Mouse (Mus musculus): ENCODE measurements around the gene Ephb2. TPM values are rescaled to one million over a fixed set of nuclear protein-coding genes. Genes with fewer than 3 reads are reported as not detected.

The Ephb2 gene
- total RNA-seq, 1 experiment from 2014 or later, result 3.9 TPM

Other genes with a start within 250 kb of the Ephb2 start
- 122 and 124 TPM in 2 replicates for gene Kdm1a, start 233.3 kb downstream of the Ephb2 start, total RNA-seq (2017)
- not detected in 2 replicates for gene Tex46, start 225.6 kb downstream of the Ephb2 start, total RNA-seq (2017)
- 0.35 and 0.69 TPM in 2 replicates for gene Lactbl1, start 213.4 kb downstream of the Ephb2 start, total RNA-seq (2017)
- gene C1qb, start 50.2 kb upstream of the Ephb2 start, total RNA-seq (2017), result 0.25 and 0.31 TPM in 2 replicates
- 1.3 and 1.4 TPM in 2 replicates for gene C1qc, start 57.1 kb upstream of the Ephb2 start, total RNA-seq (2017)
- 1.1 TPM in 1 of 2 replicates, not detected in the other for gene C1qa, start 62.8 kb upstream of the Ephb2 start, total RNA-seq (2017)
- gene Epha8, start 120.8 kb upstream of the Ephb2 start, total RNA-seq (2017), result not detected in 2 replicates
- 7.3 and 9.6 TPM in 2 replicates for gene Zbtb40, start 212.8 kb upstream of the Ephb2 start, total RNA-seq (2017)

Measured in hematopoietic stem cell, adult 5-6 weeks (primary cell).